Mouse (Mus musculus) stomach, embryonic 15.5 days (tissue): ENCODE data around the gene Ssh2. TPM values are rescaled to one million over a fixed set of nuclear protein-coding genes. Genes with fewer than 3 reads are reported as not detected.

ENCODE experiments used
- ATAC-seq: fragments of 200-750 bp; cut with Nextera tagmentation; 2 replicates; pipeline ENCODE4 v1.8.0; 2017; ENCODE audit warnings: low read depth, moderate number of reproducible peaks, moderate TSS enrichment; ENCODE audit not compliant: insufficient read depth, low FRiP score
- H3K27ac ChIP-seq: fragments of 300-500 bp; sonication (generic); 2 replicates; pipeline ENCODE4 v1.5.1; 2015; ENCODE audit warnings: mild to moderate bottlenecking, inconsistent platforms
- H3K27me3 ChIP-seq: fragments of 300-500 bp; sonication (generic); replicated peaks from 2 replicates; pipeline ENCODE4 v1.6.1; 2015; ENCODE audit warnings: inconsistent platforms
- H3K36me3 ChIP-seq: fragments of 300-500 bp; sonication (generic); 2 replicates; pipeline ENCODE4 v1.6.1; 2015; ENCODE audit warnings: inconsistent platforms
- H3K4me1 ChIP-seq: fragments of 300-500 bp; sonication (generic); 2 replicates; pipeline ENCODE4 v1.6.1; 2015; ENCODE audit warnings: inconsistent platforms
- H3K4me2 ChIP-seq: fragments of 300-500 bp; sonication (generic); 2 replicates; pipeline ENCODE4 v1.6.1; 2015; ENCODE audit warnings: mild to moderate bottlenecking, inconsistent platforms
- H3K4me3 ChIP-seq: fragments of 300-500 bp; sonication (generic); replicated peaks from 2 replicates; pipeline ENCODE4 v1.5.1; 2015; ENCODE audit warnings: inconsistent platforms
- H3K9ac ChIP-seq: fragments of 300-500 bp; sonication (generic); 2 replicates; pipeline ENCODE4 v1.6.1; 2015; ENCODE audit warnings: inconsistent platforms
- H3K9me3 ChIP-seq: fragments of 300-500 bp; sonication (generic); 2 replicates; pipeline ENCODE4 v1.6.1; 2016; ENCODE audit warnings: inconsistent platforms
- WGBS: fragments of 180-500 bp; shearing (Covaris S2); methylation state at CpG from one replicate; pipeline ENCODE4 v1.1.7; 2015; 5-methylcytosine and 5-hydroxymethylcytosine counted together
- polyA plus RNA-seq: library from polyadenylated mRNA; unstranded; fragments of >200 nt; fragmentation: Nextera tagmentation; extraction: Ambion mirVana; gene quantifications from 2 replicates; pipeline ENCODE4 v1.2.1, GENCODE M21; 2015

Ssh2 gene
- polyA plus RNA-seq, 1 experiment from 2014 or later: 6.9 TPM

GRCm38 (mm10) chr11:77455770-77456510 lies 239.9 kb downstream of the Ssh2 start:
- Histone ChIP-seq H3K9me3 (no peaks in the 10 kb centered on the region), H3K36me3 (no peaks in the 10 kb centered on the region), H3K27me3 (peaks cover 5% of the 10 kb centered on the region; the same call in 1 of the 2 replicates), H3K4me3 (no peak overlapping the region), H3K9ac (no peak overlapping the region), H3K4me2 (no peak overlapping the region), H3K4me1 (no peaks in the 10 kb centered on the region), H3K27ac (no peak overlapping the region)
- 81% methylated on average over 9 of the region's 9 CpGs for WGBS
- ATAC-seq: no peak

- no peak for ATAC-seq
- Histone ChIP-seq H3K4me3 (no peak overlapping the region), H3K36me3 (no peaks in the 10 kb centered on the region), H3K27ac (peak overlapping the region; percentile 44; the same call in 1 of the 2 replicates), H3K9me3 (no peaks in the 10 kb centered on the region), H3K27me3 (peaks cover 9% of the 10 kb centered on the region; the same call in 1 of the 2 replicates), H3K4me2 (no peak overlapping the region), H3K4me1 (no peaks in the 10 kb centered on the region), H3K9ac (no peak overlapping the region)
- WGBS: 39% methylated on average over 6 of the region's 6 CpGs
Measured at GRCm38 (mm10) chr11:77456866-77457265, 240.8 kb downstream of the Ssh2 start.

GRCm38 (mm10) chr11:77461856-77462255 lies 245.8 kb downstream of the Ssh2 start:
- 2% methylated on average over 6 of the region's 6 CpGs for WGBS
- no peak overlapping the region for H3K9ac ChIP-seq
- no peaks in the 10 kb centered on the region for H3K9me3 ChIP-seq
- peaks cover 13% of the 10 kb centered on the region for H3K4me1 ChIP-seq
- peaks cover 43% of the 10 kb centered on the region for H3K27me3 ChIP-seq
- H3K36me3 ChIP-seq: no peaks in the 10 kb centered on the region
- H3K4me3 ChIP-seq: peak overlapping the region; percentile 52
- no peak for ATAC-seq
- no peak overlapping the region for H3K27ac ChIP-seq
- H3K4me2 ChIP-seq: peak overlapping the region; percentile 98

- Histone ChIP-seq H3K27ac (no peak within 1 kb of the TSS), H3K9me3 (no peaks in the 10 kb centered on the region), H3K36me3 (no peaks in the 10 kb centered on the region), H3K4me1 (peaks cover 18% of the 10 kb centered on the region), H3K27me3 (peaks cover 48% of the 10 kb centered on the region), H3K4me2 (peak within 1 kb of the TSS; percentile 98), H3K4me3 (peak within 1 kb of the TSS; percentile 52), H3K9ac (no peak within 1 kb of the TSS; the same call in 1 of the 2 replicates)
- peak; percentile 75 for ATAC-seq
- under 1% methylated on average over 55 of the region's 73 CpGs for WGBS
Measured at GRCm38 (mm10) chr11:77462283-77463100, 246.4 kb downstream of the Ssh2 start, which contains the start of gene Coro6. Coro6 (plus strand) TSS chr11:77462411.

GRCm38 (mm10) chr11:77463101-77463445 lies 247.0 kb downstream of the Ssh2 start:
- peak overlapping the region; percentile 98 for H3K4me2 ChIP-seq
- peaks cover 18% of the 10 kb centered on the region for H3K4me1 ChIP-seq
- H3K36me3 ChIP-seq: no peaks in the 10 kb centered on the region
- H3K27me3 ChIP-seq: peaks cover 54% of the 10 kb centered on the region
- H3K9me3 ChIP-seq: no peaks in the 10 kb centered on the region
- WGBS: 37% methylated on average over 8 of the region's 8 CpGs
- no peak overlapping the region for H3K27ac ChIP-seq
- ATAC-seq: no peak
- no peak overlapping the region for H3K9ac ChIP-seq
- H3K4me3 ChIP-seq: peak overlapping the region; percentile 52

GRCm38 (mm10) chr11:77463786-77464185 lies 247.7 kb downstream of the Ssh2 start:
- H3K4me2 ChIP-seq: no peak overlapping the region
- WGBS: 63% methylated on average over 10 of the region's 10 CpGs
- no peaks in the 10 kb centered on the region for H3K9me3 ChIP-seq
- ATAC-seq: no peak
- H3K4me1 ChIP-seq: peaks cover 18% of the 10 kb centered on the region
- H3K36me3 ChIP-seq: no peaks in the 10 kb centered on the region
- H3K9ac ChIP-seq: no peak overlapping the region
- no peak overlapping the region for H3K4me3 ChIP-seq
- peaks cover 57% of the 10 kb centered on the region for H3K27me3 ChIP-seq
- H3K27ac ChIP-seq: no peak overlapping the region

- Histone ChIP-seq H3K36me3 (no peaks in the 10 kb centered on the region), H3K9ac (no peak overlapping the region), H3K4me3 (no peak overlapping the region), H3K9me3 (no peaks in the 10 kb centered on the region), H3K4me2 (no peak overlapping the region), H3K27ac (no peak overlapping the region), H3K27me3 (peaks cover 63% of the 10 kb centered on the region), H3K4me1 (peaks cover 18% of the 10 kb centered on the region)
- ATAC-seq: no peak
- 59% methylated on average over 4 of the region's 4 CpGs for WGBS
Measured at GRCm38 (mm10) chr11:77464684-77465083, 248.6 kb downstream of the Ssh2 start.

GRCm38 (mm10) chr11:77465111-77465510 lies 249.0 kb downstream of the Ssh2 start:
- no peak for ATAC-seq
- H3K9ac ChIP-seq: no peak overlapping the region
- H3K9me3 ChIP-seq: no peaks in the 10 kb centered on the region
- H3K36me3 ChIP-seq: no peaks in the 10 kb centered on the region
- WGBS: 75% methylated on average over 3 of the region's 3 CpGs
- no peak overlapping the region for H3K4me3 ChIP-seq
- H3K4me2 ChIP-seq: no peak overlapping the region
- H3K4me1 ChIP-seq: peaks cover 18% of the 10 kb centered on the region
- H3K27me3 ChIP-seq: peaks cover 64% of the 10 kb centered on the region
- no peak overlapping the region for H3K27ac ChIP-seq

- no peak for ATAC-seq
- Histone ChIP-seq H3K36me3 (0 out of 2 replicates have a peak, but pooled peaks cover 1% of the 10 kb centered on the region), H3K4me1 (peaks cover 18% of the 10 kb centered on the region), H3K9me3 (no peaks in the 10 kb centered on the region), H3K27me3 (peaks cover 55% of the 10 kb centered on the region), H3K4me2 (peak overlapping the region; percentile 40; the same call in 1 of the 2 replicates), H3K27ac (no peak overlapping the region), H3K4me3 (no peak overlapping the region), H3K9ac (no peak overlapping the region)
- 30% methylated on average over 9 of the region's 9 CpGs for WGBS
Measured at GRCm38 (mm10) chr11:77466544-77466943, 250.5 kb downstream of the Ssh2 start.

- Histone ChIP-seq H3K9ac (no peak overlapping the region), H3K27me3 (peaks cover 52% of the 10 kb centered on the region), H3K4me3 (peak overlapping the region; percentile 10; the same call in 1 of the 2 replicates), H3K4me2 (peak overlapping the region; percentile 40), H3K4me1 (peaks cover 16% of the 10 kb centered on the region), H3K36me3 (0 out of 2 replicates have a peak, but pooled peaks cover 3% of the 10 kb centered on the region), H3K27ac (no peak overlapping the region), H3K9me3 (no peaks in the 10 kb centered on the region)
- ATAC-seq: peak; percentile 43; the same call in 1 of the 2 replicates
- 6% methylated on average over 25 of the region's 25 CpGs for WGBS
Measured at GRCm38 (mm10) chr11:77467157-77467556, 251.1 kb downstream of the Ssh2 start.

GRCm38 (mm10) chr11:77467784-77468183 lies 251.7 kb downstream of the Ssh2 start:
- Histone ChIP-seq H3K36me3 (peaks cover 3% of the 10 kb centered on the region; the same call in 1 of the 2 replicates), H3K4me1 (peaks cover 11% of the 10 kb centered on the region), H3K27ac (no peak overlapping the region), H3K9ac (no peak overlapping the region), H3K4me3 (no peak overlapping the region), H3K4me2 (peak overlapping the region; percentile 40), H3K27me3 (peaks cover 46% of the 10 kb centered on the region), H3K9me3 (no peaks in the 10 kb centered on the region)
- 15% methylated on average over 20 of the region's 20 CpGs for WGBS
- no peak for ATAC-seq

GRCm38 (mm10) chr11:77468397-77468796 lies 252.3 kb downstream of the Ssh2 start:
- H3K36me3 ChIP-seq: peaks cover 3% of the 10 kb centered on the region; the same call in 1 of the 2 replicates
- no peak overlapping the region for H3K4me2 ChIP-seq
- no peak for ATAC-seq
- no peak overlapping the region for H3K9ac ChIP-seq
- no peaks in the 10 kb centered on the region for H3K9me3 ChIP-seq
- no peak overlapping the region for H3K27ac ChIP-seq
- H3K4me3 ChIP-seq: no peak overlapping the region
- H3K4me1 ChIP-seq: peaks cover 8% of the 10 kb centered on the region; the same call in 1 of the 2 replicates
- WGBS: 85% methylated on average over 9 of the region's 9 CpGs
- peaks cover 40% of the 10 kb centered on the region for H3K27me3 ChIP-seq
